Mouse (Mus musculus): ENCODE data around the gene Hmgcll1. TPM values are rescaled to one million over a fixed set of nuclear protein-coding genes. Genes with fewer than 3 reads are reported as not detected.

Hmgcll1 gene
- total and polyA plus RNA-seq, 3 experiments: 0.22 TPM; not detected in 2

DNA sequence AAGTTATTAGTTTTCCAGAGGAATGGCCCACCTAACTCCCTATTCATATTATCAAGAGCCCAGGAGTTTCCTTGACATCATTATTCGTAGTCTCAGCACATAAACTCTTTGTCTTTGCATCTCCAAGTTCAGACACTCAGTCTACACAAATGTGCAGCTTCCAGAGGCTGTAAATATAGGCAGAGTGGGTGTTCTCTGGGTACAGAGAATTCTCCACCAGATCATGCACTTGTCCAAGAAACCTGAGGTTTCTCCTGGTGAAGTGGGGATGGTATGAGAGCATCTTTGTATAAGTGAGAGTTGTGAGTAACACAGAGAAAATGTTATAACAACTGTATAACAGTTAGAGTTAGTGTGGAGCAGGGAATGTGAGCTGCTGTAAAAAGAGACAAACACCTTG is 114.7 kb downstream of the Hmgcll1 start:
- H3K9me3 ChIP-seq (replicated peaks): no peaks in the 10 kb centered on the region
- ATAC-seq (ENCODE audit: extremely low read depth, insufficient number of reproducible peaks, low FRiP score, poor library complexity, severe bottlenecking) (no peak), DNase-seq (ENCODE audit: low spot score) (no peak)
- no peaks in the 10 kb centered on the region for H3K27me3 ChIP-seq (ENCODE audit: insufficient read depth, low read length)
- H3K36me3 ChIP-seq (replicated peaks): no peaks in the 10 kb centered on the region
- peaks cover 3% of the 10 kb centered on the region for H3K4me1 ChIP-seq (ENCODE audit: insufficient read depth, low read depth, low read length)
- no peak overlapping the region for H3K4me3 ChIP-seq (ENCODE audit: low read depth, low read length)
- TF ChIP-seq TAL1 (conservative IDR thresholded peaks at IDR 0.05; ENCODE audit: low read depth, low read length): no peak

DNA sequence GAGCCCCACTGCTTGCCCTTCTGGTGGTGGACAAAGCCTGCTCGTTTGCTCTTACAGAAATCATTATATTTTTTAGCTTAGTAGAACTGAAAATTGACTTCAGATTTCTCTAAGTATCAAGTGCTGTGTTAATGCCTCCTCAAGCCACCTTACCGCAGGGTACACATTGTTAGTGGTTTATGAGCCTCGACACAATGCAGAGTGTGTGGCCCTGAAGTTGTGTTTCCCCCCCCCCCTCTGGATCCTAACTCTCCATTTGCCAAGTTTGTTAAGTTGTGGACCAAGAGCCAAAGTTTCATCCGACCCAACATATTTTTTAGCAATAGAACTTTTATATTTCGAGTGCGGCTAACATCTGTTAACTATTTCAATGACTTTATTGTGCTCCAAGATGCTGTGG is 119.4 kb downstream of the Hmgcll1 start:
- Histone ChIP-seq H3K36me3 (replicated peaks) (no peaks in the 10 kb centered on the region), H3K4me1 (ENCODE audit: insufficient read depth, low read depth, low read length) (no peaks in the 10 kb centered on the region), H3K27me3 (ENCODE audit: insufficient read depth, low read length) (no peaks in the 10 kb centered on the region), H3K9me3 (replicated peaks) (no peaks in the 10 kb centered on the region), H3K4me3 (ENCODE audit: low read depth, low read length) (no peak overlapping the region)
- DNase-seq (ENCODE audit: low spot score) (no peak), ATAC-seq (ENCODE audit: extremely low read depth, insufficient number of reproducible peaks, low FRiP score, poor library complexity, severe bottlenecking) (no peak)
- TF ChIP-seq TAL1 (conservative IDR thresholded peaks at IDR 0.05; ENCODE audit: low read depth, low read length) (no peak), GATA1 (IDR thresholded peaks at IDR 0.05; ENCODE audit: borderline replicate concordance, low read length) (no peak), GATA2 (IDR thresholded peaks at IDR 0.05; ENCODE audit: borderline replicate concordance, low read depth, low read length) (no peak), POLR2AphosphoS5 (IDR thresholded peaks at IDR 0.05; ENCODE audit: insufficient replicate concordance, low read depth, low read length) (no peak), CTCF (IDR thresholded peaks at IDR 0.05; ENCODE audit: low read depth, low read length) (no peak)

DNA sequence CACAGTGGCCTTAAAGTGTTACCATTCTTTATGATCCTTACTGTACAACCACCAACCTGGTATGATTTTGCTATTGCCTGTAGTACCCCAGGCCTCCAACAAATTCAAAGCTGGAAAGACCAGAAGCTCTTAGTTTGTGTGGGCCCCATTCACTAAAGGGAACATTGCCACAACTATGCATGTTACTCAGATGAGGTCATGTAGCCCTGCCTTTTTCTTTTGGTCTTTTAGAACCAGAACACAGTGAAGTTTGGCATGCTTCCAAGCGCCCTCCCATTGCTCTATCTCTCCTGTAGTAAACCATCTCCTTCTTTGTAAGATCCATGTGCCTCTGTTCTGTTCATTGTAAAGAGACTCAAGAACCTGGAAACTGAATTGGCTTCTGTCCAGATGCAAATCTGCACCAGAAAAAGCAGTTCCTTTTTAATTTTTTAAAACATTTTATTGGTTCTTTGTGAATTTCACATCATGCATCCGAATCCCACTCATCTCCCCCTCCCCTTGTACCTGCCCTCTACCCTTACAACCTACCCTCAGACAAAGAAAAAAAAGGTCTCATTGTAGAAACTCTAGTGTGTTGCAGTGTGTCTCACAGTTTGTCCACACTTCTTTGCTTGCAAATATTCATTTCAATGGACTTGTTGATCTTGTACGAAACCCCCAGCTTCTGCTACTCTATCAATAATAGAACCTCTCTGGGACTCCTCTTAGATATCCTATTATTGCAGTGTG is 123.9 kb downstream of the Hmgcll1 start:
- no peaks in the 10 kb centered on the region for H3K4me1 ChIP-seq (ENCODE audit: insufficient read depth, low read depth, low read length)
- no peaks in the 10 kb centered on the region for H3K36me3 ChIP-seq (replicated peaks)
- no peaks in the 10 kb centered on the region for H3K27me3 ChIP-seq (ENCODE audit: insufficient read depth, low read length)
- ATAC-seq (ENCODE audit: extremely low read depth, insufficient number of reproducible peaks, low FRiP score, poor library complexity, severe bottlenecking) (no peak), DNase-seq (ENCODE audit: low spot score) (no peak)
- no peak overlapping the region for H3K4me3 ChIP-seq (ENCODE audit: low read depth, low read length)
- H3K9me3 ChIP-seq (replicated peaks): no peaks in the 10 kb centered on the region
- no peak for TF ChIP-seq GATA1 (IDR thresholded peaks at IDR 0.05; ENCODE audit: borderline replicate concordance, low read length)
- TF ChIP-seq TAL1 (conservative IDR thresholded peaks at IDR 0.05; ENCODE audit: low read depth, low read length): no peak
- no peak for TF ChIP-seq CTCF (IDR thresholded peaks at IDR 0.05; ENCODE audit: low read depth, low read length)

DNA sequence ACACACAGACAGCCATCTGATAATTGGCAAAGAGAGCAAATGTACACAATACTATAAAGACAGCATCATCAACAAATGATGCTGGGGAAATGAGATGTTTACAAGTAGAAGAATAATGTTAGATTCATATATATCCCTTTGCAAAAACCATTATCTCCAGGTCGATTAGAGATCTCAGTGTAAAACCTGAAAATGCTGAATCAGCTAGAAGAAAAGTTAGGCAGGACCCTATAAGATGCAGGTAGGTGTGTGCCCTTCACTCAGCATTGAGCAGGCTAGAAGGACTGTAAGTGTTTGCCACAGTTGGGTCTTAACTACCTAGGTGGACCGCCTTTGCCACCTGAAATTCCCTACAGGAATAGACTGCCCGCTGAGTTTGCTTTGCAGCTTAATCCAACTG is 130.9 kb downstream of the Hmgcll1 start:
- no peak for DNase-seq (ENCODE audit: low spot score)
- H3K36me3 ChIP-seq (replicated peaks): no peaks in the 10 kb centered on the region
- no peak for TF ChIP-seq CTCF (IDR thresholded peaks at IDR 0.05; ENCODE audit: low read depth, low read length)
- no peak for TF ChIP-seq TAL1 (conservative IDR thresholded peaks at IDR 0.05; ENCODE audit: low read depth, low read length)
- TF ChIP-seq GATA2 (IDR thresholded peaks at IDR 0.05; ENCODE audit: borderline replicate concordance, low read depth, low read length): no peak
- no peak for TF ChIP-seq POLR2AphosphoS5 (IDR thresholded peaks at IDR 0.05; ENCODE audit: insufficient replicate concordance, low read depth, low read length)
- no peak for TF ChIP-seq GATA1 (IDR thresholded peaks at IDR 0.05; ENCODE audit: borderline replicate concordance, low read length)
- H3K27me3 ChIP-seq (ENCODE audit: insufficient read depth, low read length): no peaks in the 10 kb centered on the region
- ATAC-seq (ENCODE audit: extremely low read depth, insufficient number of reproducible peaks, low FRiP score, poor library complexity, severe bottlenecking): no peak
- no peaks in the 10 kb centered on the region for H3K9me3 ChIP-seq (replicated peaks)
- H3K4me1 ChIP-seq (ENCODE audit: insufficient read depth, low read depth, low read length): no peaks in the 10 kb centered on the region
- H3K4me3 ChIP-seq (ENCODE audit: low read depth, low read length): no peak overlapping the region

DNA sequence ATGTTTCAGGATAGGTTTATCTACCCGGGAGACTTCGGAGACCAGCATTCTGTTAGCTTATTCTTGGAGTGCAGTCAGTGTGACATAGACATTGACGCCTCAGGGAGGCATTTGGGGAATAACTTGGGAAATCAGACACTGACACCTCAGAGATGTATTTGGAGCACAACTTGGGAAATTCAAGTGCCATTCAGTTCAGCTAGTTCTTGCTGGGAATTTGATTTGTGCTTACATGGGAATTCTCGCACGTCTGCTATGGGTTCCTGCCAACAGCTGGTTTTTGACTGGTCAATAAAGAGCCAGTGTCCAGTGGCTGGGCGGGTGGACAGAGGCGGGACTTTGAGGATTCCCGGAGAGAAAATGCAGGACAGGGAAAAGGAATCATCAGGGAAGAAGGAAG is 147.8 kb downstream of the Hmgcll1 start:
- H3K9me3 ChIP-seq (replicated peaks): no peaks in the 10 kb centered on the region
- H3K4me1 ChIP-seq (ENCODE audit: insufficient read depth, low read depth, low read length): peaks cover 8% of the 10 kb centered on the region; the same call in 1 of the 2 replicates
- H3K36me3 ChIP-seq (replicated peaks): no peaks in the 10 kb centered on the region
- DNase-seq (ENCODE audit: low spot score) (no peak), ATAC-seq (ENCODE audit: extremely low read depth, insufficient number of reproducible peaks, low FRiP score, poor library complexity, severe bottlenecking) (no peak)
- TF ChIP-seq TAL1 (conservative IDR thresholded peaks at IDR 0.05; ENCODE audit: low read depth, low read length) (no peak), POLR2AphosphoS5 (IDR thresholded peaks at IDR 0.05; ENCODE audit: insufficient replicate concordance, low read depth, low read length) (no peak), CTCF (IDR thresholded peaks at IDR 0.05; ENCODE audit: low read depth, low read length) (no peak), GATA2 (IDR thresholded peaks at IDR 0.05; ENCODE audit: borderline replicate concordance, low read depth, low read length) (no peak), GATA1 (IDR thresholded peaks at IDR 0.05; ENCODE audit: borderline replicate concordance, low read length) (no peak)
- H3K27me3 ChIP-seq (ENCODE audit: insufficient read depth, low read length): no peaks in the 10 kb centered on the region
- no peak overlapping the region for H3K4me3 ChIP-seq (ENCODE audit: low read depth, low read length)

DNA sequence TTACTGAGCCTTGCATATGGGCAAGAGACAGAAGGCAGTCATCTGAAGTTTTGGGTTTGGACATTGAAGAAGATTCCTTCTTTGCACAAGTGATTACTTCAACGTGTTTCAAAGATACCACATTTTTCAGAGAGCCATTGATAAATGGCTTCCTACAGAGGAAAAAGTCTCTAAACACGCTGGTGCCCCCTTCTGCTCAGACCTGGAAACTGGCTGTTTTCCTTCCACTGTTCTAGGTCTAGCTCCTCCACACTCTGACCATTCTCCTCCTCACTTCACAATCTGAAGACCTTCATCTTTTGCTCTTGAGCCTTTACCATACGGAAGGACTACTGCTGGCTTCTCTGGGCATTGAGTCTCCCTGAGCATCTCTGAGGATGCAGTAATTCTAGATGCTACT is 153.7 kb downstream of the Hmgcll1 start:
- H3K4me1 ChIP-seq (ENCODE audit: insufficient read depth, low read depth, low read length): 0 out of 2 replicates have a peak, but pooled peaks cover 4% of the 10 kb centered on the region
- no peak for TF ChIP-seq POLR2AphosphoS5 (IDR thresholded peaks at IDR 0.05; ENCODE audit: insufficient replicate concordance, low read depth, low read length)
- TF ChIP-seq GATA2 (IDR thresholded peaks at IDR 0.05; ENCODE audit: borderline replicate concordance, low read depth, low read length): no peak
- no peak for TF ChIP-seq GATA1 (IDR thresholded peaks at IDR 0.05; ENCODE audit: borderline replicate concordance, low read length)
- TF ChIP-seq CTCF (IDR thresholded peaks at IDR 0.05; ENCODE audit: low read depth, low read length): no peak
- TF ChIP-seq TAL1 (conservative IDR thresholded peaks at IDR 0.05; ENCODE audit: low read depth, low read length): no peak
- no peak for DNase-seq (ENCODE audit: low spot score)
- H3K27me3 ChIP-seq (ENCODE audit: insufficient read depth, low read length): peaks cover 7% of the 10 kb centered on the region; the same call in 1 of the 2 replicates
- no peak; the same call in 1 of the 2 replicates for ATAC-seq (ENCODE audit: extremely low read depth, insufficient number of reproducible peaks, low FRiP score, poor library complexity, severe bottlenecking)
- H3K4me3 ChIP-seq (ENCODE audit: low read depth, low read length): no peak overlapping the region
- no peaks in the 10 kb centered on the region for H3K36me3 ChIP-seq (replicated peaks)
- no peaks in the 10 kb centered on the region for H3K9me3 ChIP-seq (replicated peaks)

All from G1E (cell line).